Mouse (Mus musculus) limb, embryonic 12.5 days (tissue): Measurements from ENCODE around the gene Lingo1. TPM values are rescaled to one million over a fixed set of nuclear protein-coding genes. Genes with fewer than 3 reads are reported as not detected.
A peak's percentile ranks its signal among the peaks of the same experiment; 100 is the strongest.

ENCODE experiments used
- ATAC-seq: fragments of 200-750 bp; cut with Nextera tagmentation; 2 replicates; pipeline ENCODE4 v1.8.0; 2017; ENCODE audit warnings: low read depth, moderate TSS enrichment; ENCODE audit not compliant: insufficient number of reproducible peaks, insufficient read depth, low FRiP score, low TSS enrichment
- H3K27ac ChIP-seq: fragments of 300-500 bp; sonication (generic); 2 replicates; pipeline ENCODE4 v1.5.1; 2016; ENCODE audit warnings: mild to moderate bottlenecking, moderate library complexity
- H3K27me3 ChIP-seq: fragments of 300-500 bp; sonication (generic); 2 replicates; pipeline ENCODE4 v1.6.1; 2016; ENCODE audit warnings: mild to moderate bottlenecking, moderate library complexity
- H3K36me3 ChIP-seq: fragments of 300-500 bp; sonication (generic); 2 replicates; pipeline ENCODE4 v1.6.1; 2016; ENCODE audit warnings: mild to moderate bottlenecking, moderate library complexity
- H3K4me1 ChIP-seq: fragments of 300-500 bp; sonication (generic); replicated peaks from 2 replicates; pipeline ENCODE4 v1.6.1; 2016
- H3K4me2 ChIP-seq: fragments of 300-500 bp; sonication (generic); 2 replicates; pipeline ENCODE4 v1.6.1; 2016; ENCODE audit warnings: mild to moderate bottlenecking, moderate library complexity
- H3K4me3 ChIP-seq: fragments of 300-500 bp; sonication (generic); replicated peaks from 2 replicates; pipeline ENCODE4 v1.5.1; 2016; ENCODE audit warnings: mild to moderate bottlenecking
- H3K9ac ChIP-seq: fragments of 300-500 bp; sonication (generic); replicated peaks from 2 replicates; pipeline ENCODE4 v1.6.1; 2016; ENCODE audit warnings: mild to moderate bottlenecking, moderate library complexity
- H3K9me3 ChIP-seq: fragments of 300-500 bp; sonication (generic); 2 replicates; pipeline ENCODE4 v1.6.1; 2016; ENCODE audit warnings: mild to moderate bottlenecking, moderate library complexity
- WGBS: fragments of 180-500 bp; shearing (Covaris S2); methylation state at CpG from one replicate; pipeline ENCODE4 v1.1.7; 2016; 5-methylcytosine and 5-hydroxymethylcytosine counted together
- polyA plus RNA-seq: library from polyadenylated mRNA; unstranded; fragments of >200 nt; fragmentation: Nextera tagmentation; extraction: Ambion mirVana; gene quantifications from 2 replicates; pipeline ENCODE4 v1.2.1, GENCODE M21; 2016

Gene Lingo1
- polyA plus RNA-seq, 1 experiment from 2014 or later: 2.1 TPM

DNA sequence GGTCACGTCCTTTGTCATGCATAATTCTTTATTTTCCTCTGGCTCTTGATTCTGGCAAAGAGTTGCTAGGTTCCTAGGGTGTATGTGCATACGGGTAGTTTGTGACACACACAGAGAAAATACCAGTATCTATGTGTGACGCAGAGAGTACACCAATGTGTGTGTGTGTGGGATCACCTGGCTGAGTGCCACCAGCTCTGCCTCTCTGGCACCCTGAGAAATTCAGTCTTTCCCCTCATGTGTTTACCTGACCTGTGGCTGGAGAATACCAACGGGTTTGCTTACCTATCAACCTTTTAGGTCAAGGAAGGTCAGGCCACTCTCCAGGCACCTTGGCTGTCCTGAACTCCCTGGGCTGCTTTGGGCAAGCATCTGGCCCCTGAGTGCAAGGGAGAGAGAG is 169.0 kb downstream of the Lingo1 start:
- Histone ChIP-seq H3K9ac (no peak overlapping the region), H3K4me1 (peaks cover 21% of the 10 kb centered on the region), H3K36me3 (no peaks in the 10 kb centered on the region), H3K27me3 (peaks cover 37% of the 10 kb centered on the region), H3K27ac (no peak overlapping the region), H3K9me3 (no peaks in the 10 kb centered on the region), H3K4me2 (no peak overlapping the region), H3K4me3 (no peak overlapping the region)
- no peak for ATAC-seq
- WGBS: 61% methylated on average over 4 of the region's 4 CpGs

DNA sequence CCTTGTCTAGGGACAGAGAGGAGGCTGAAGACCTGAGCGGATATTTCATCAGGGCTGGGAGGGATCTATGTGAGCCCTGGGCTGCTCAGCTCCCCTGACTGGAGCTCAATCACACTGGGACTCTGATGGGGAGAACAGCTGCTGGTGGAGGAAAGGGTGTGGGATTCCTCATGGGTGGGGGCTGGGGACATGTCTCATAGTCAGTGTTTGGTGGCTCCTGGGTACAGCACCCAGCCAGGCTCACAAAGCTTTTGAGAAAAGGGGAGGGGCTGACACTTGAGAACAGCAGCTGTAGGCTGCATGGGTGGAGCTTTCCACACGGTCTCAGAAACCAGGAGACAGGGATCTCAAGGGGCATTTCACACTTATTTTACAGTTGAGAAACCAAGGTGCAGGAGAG is 171.3 kb downstream of the Lingo1 start:
- H3K27ac ChIP-seq: peak overlapping the region; percentile 35; the same call in 1 of the 2 replicates
- no peaks in the 10 kb centered on the region for H3K9me3 ChIP-seq
- H3K4me2 ChIP-seq: no peak overlapping the region
- H3K9ac ChIP-seq: no peak overlapping the region
- peak; percentile 61; the same call in 1 of the 2 replicates for ATAC-seq
- H3K36me3 ChIP-seq: 0 out of 2 replicates have a peak, but pooled peaks cover under 1% of the 10 kb centered on the region
- no peak overlapping the region for H3K4me3 ChIP-seq
- WGBS: 35% methylated on average over 2 of the region's 2 CpGs
- H3K4me1 ChIP-seq: peaks cover 27% of the 10 kb centered on the region
- peaks cover 56% of the 10 kb centered on the region for H3K27me3 ChIP-seq

DNA sequence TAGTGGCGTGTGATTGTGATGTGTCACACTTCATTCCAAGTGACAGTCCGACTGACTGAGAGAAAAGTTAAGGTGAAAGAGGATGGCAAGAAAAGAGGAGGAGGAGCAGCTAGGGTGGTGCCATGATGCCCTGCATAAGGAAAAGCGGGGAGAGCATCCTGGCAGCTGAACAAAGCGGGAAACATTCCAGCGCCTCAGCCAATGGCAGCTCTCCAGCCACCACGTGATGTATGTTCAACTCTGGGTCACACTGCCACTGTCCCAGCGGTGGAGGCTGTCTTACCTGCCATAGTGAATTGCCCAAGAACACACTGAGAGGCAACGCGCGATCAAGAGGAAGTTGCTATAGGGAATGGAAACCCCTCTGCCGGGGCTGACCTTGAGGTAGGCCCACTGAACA is 172.9 kb downstream of the Lingo1 start:
- Histone ChIP-seq H3K27me3 (peaks cover 69% of the 10 kb centered on the region), H3K4me1 (peaks cover 27% of the 10 kb centered on the region), H3K9ac (no peak overlapping the region), H3K4me3 (no peak overlapping the region), H3K27ac (no peak overlapping the region), H3K4me2 (no peak overlapping the region), H3K36me3 (0 out of 2 replicates have a peak, but pooled peaks cover 2% of the 10 kb centered on the region), H3K9me3 (no peaks in the 10 kb centered on the region)
- no peak for ATAC-seq
- WGBS: 88% methylated on average over 11 of the region's 11 CpGs

DNA sequence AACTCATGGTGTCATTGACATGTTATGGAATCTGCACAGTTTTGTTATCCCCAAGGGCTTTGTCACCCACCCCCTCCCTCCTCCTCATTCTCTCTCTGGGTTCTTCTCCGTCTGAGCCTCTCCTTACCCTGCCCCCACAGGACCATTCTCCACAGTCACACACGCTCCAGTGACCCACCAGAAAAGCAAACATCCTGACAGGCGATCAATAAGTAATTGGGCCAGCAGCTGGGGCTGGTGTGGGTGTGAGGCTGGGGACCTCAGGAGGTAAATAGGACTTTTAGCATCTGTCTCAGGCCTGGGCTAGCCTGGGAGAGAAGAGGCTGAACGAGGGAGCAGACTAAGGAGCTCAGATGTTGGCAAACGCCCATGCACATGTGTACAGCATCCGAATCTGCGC is 173.5 kb downstream of the Lingo1 start:
- H3K36me3 ChIP-seq: 0 out of 2 replicates have a peak, but pooled peaks cover 2% of the 10 kb centered on the region
- no peak overlapping the region for H3K4me2 ChIP-seq
- no peak overlapping the region for H3K4me3 ChIP-seq
- ATAC-seq: no peak
- WGBS: 80% methylated on average over 7 of the region's 7 CpGs
- peaks cover 27% of the 10 kb centered on the region for H3K4me1 ChIP-seq
- H3K9me3 ChIP-seq: no peaks in the 10 kb centered on the region
- H3K27ac ChIP-seq: no peak overlapping the region
- H3K27me3 ChIP-seq: peaks cover 71% of the 10 kb centered on the region
- no peak overlapping the region for H3K9ac ChIP-seq

DNA sequence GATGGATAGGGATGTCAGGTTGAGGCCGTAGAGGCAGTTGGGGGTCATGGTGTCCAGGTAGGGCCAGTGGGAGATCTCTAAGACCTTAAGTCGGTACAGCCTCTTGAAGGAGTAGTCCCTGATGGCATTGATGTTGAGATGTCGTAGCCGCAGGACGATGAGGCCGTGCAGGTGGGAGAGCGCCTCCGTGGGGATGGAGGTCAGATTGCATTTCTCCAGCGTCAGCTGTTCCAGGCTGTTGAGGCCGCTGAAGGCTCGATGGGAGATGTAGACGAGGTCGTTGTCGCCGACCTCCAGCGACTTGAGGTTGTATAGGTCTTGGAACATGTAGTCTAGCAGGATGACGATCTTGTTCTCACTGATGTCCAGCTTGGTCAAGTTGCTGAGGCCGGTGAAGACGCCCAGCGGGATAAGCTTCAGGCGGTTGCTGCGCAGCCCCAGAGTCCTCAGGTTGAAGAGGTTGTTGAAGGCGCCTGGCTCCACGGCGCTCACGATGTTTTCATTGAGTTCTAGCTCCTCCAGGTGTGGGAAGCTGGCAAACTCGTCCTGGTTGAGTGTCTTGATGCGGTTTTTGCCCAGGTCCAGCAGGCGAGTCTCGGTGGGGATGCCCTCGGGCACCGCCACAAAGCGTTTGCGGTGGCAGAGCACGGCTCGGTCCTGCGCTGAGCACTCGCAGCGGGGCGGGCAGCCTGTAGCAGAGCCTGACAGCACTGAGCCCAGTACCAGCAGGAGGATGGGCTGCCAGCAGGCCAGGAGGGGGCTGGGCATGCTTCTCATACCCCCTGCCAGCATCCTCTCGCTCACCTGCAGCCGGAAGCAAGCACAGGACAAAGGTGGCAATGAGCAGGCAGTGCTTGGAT is 175.5 kb downstream of the Lingo1 start:
- Histone ChIP-seq H3K36me3 (0 out of 2 replicates have a peak, but pooled peaks cover 2% of the 10 kb centered on the region), H3K4me2 (peak overlapping the region; percentile 36), H3K4me3 (no peak overlapping the region; the same call in 1 of the 2 replicates), H3K27ac (no peak overlapping the region), H3K27me3 (peaks cover 77% of the 10 kb centered on the region), H3K9ac (no peak overlapping the region), H3K4me1 (peaks cover 27% of the 10 kb centered on the region), H3K9me3 (no peaks in the 10 kb centered on the region)
- ATAC-seq: no peak
- WGBS: 23% methylated on average over 42 of the region's 42 CpGs

DNA sequence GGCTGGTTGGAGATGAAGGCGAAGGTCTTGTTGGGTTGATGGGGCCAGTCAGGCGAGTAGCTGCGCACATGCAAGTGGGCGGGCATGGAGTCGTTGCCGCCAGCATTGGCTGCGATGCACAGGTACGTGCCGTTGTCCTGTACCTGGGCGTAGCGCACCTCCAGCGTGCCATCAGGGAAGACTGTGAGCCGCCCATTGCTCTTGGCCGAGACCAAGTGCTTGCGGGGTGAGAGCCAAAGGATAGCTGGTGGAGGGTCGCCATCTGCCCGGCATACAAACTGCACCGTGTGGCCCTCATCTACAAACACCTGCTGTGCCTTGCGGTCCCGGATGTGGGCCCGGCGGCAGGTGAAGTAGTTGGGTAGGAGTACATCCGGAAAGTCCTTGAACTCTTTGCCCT is 176.6 kb downstream of the Lingo1 start:
- 0 out of 2 replicates have a peak, but pooled peaks cover 2% of the 10 kb centered on the region for H3K36me3 ChIP-seq
- no peak overlapping the region for H3K9ac ChIP-seq
- no peaks in the 10 kb centered on the region for H3K9me3 ChIP-seq
- no peak overlapping the region for H3K27ac ChIP-seq
- ATAC-seq: no peak
- 83% methylated on average over 23 of the region's 23 CpGs for WGBS
- H3K4me3 ChIP-seq: no peak overlapping the region
- H3K27me3 ChIP-seq: peaks cover 79% of the 10 kb centered on the region
- peaks cover 17% of the 10 kb centered on the region for H3K4me1 ChIP-seq
- no peak overlapping the region for H3K4me2 ChIP-seq

DNA sequence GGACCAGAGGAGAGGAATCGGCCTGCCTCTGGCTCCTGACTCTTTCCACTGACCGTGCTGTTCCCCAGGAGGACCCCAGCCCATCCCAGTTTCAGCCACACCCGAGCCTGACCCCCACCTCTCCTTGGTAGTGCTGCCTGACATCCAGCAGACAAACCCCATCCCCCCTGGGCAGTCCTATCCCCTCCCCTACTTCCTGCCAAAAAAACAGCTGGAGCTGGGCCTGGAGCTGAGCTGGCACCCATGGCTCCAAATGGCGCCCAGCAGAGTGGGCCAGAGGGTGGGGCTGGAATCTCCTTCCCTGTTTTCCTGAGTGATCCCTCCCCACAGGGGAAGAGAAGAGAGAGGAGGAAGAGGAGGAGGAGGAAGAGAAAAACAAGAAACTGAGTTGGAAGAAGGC is 177.6 kb downstream of the Lingo1 start:
- no peak for ATAC-seq
- H3K27me3 ChIP-seq: peaks cover 76% of the 10 kb centered on the region
- no peak overlapping the region for H3K9ac ChIP-seq
- H3K36me3 ChIP-seq: 0 out of 2 replicates have a peak, but pooled peaks cover 2% of the 10 kb centered on the region
- H3K4me1 ChIP-seq: peaks cover 7% of the 10 kb centered on the region
- no peak overlapping the region for H3K27ac ChIP-seq
- 81% methylated on average over 4 of the region's 4 CpGs for WGBS
- H3K4me3 ChIP-seq: no peak overlapping the region
- H3K9me3 ChIP-seq: no peaks in the 10 kb centered on the region
- H3K4me2 ChIP-seq: no peak overlapping the region

DNA sequence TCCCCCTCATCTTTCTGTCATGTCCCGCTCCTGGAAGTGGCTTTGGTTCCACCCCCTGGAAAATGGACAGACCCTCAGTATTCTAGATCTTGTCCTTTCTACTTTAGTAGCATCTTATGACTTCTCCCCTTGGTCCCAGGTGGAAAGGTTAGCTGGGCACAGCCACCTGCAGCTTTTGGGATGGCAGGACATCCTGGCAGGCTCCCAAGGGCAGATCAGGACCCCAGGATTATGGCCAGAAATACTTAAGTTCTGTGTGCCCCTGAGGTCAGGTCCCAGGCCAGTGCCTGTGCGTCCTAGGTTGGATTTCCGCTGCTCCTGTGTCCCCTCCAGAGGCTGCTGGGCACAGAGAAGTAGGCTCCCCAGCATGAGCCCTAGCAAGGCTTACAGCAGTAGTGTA is 180.2 kb downstream of the Lingo1 start:
- ATAC-seq: no peak
- WGBS: 78% methylated on average over 3 of the region's 3 CpGs
- H3K4me1 ChIP-seq: peaks cover 19% of the 10 kb centered on the region
- peaks cover 63% of the 10 kb centered on the region for H3K27me3 ChIP-seq
- no peak overlapping the region for H3K4me2 ChIP-seq
- H3K27ac ChIP-seq: no peak overlapping the region
- H3K9me3 ChIP-seq: no peaks in the 10 kb centered on the region
- 0 out of 2 replicates have a peak, but pooled peaks cover 2% of the 10 kb centered on the region for H3K36me3 ChIP-seq
- no peak overlapping the region for H3K9ac ChIP-seq
- H3K4me3 ChIP-seq: no peak overlapping the region

DNA sequence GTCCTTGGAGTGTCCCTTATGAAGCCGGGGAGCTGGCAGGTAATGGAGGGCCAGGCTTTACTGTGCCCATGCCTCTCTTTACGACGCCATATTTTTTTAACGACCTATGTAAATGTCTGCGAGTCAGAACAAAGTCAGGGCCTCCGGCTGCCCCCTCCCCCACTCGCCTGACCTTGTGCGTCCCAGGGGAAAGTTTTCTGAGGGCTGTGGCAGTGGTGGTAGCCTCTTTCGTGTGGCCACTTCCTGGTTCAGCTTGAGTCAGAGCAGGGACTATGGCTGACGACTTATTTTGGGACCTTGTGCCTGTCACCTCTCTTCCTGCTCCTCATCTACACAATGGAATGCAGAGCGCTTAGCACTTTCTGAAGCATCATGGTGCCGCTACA is 183.5 kb downstream of the Lingo1 start:
- Histone ChIP-seq H3K4me1 (peaks cover 34% of the 10 kb centered on the region), H3K27me3 (peaks cover 69% of the 10 kb centered on the region), H3K4me2 (peak overlapping the region; percentile 13; the same call in 1 of the 2 replicates), H3K27ac (no peak overlapping the region), H3K9me3 (no peaks in the 10 kb centered on the region), H3K9ac (no peak overlapping the region), H3K36me3 (no peaks in the 10 kb centered on the region), H3K4me3 (no peak overlapping the region)
- 15% methylated on average over 12 of the region's 12 CpGs for WGBS
- no peak for ATAC-seq

DNA sequence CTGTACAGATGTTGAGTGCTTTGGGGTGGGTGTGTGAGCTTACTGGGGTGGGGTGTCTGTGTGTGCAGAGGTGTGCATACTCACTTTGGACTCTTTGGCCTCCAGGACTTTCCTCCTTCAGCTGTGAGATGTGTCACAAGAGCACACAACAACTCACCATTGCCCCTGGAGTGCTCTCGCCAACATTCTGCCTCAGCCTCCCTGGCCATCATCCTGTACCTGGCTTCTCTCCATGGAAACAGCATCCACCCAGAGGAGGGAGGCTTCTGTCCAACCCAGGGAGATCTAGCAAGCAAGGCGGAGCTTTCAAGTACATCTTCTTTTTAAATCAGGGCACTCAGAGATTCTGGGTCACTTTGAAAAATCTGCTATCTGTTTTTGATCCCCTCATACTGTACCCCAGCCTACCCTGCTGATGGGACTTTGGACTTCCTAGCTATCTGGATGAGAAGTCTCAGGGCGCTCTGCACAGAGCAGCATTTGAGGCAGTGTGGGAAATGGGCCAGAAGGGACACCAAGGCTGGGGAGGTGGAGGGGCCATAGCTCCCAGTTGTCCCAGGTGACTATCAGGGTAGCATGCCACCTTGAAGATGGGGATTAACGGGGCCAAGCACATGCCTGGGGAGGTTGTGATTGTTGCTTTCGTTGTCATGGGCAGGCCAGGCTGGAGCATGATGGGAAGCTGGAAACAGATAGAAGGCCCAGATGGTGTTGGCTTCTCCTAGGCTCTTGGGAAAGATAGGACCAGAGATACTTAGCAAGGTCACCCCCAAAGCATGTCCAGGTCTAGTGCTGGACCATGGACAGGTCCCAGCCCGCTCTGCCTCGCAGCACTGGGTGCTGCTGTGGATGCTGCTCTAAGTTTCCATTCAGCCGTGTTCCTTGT is 184.1 kb downstream of the Lingo1 start:
- 73% methylated on average over 8 of the region's 8 CpGs for WGBS
- no peak overlapping the region for H3K27ac ChIP-seq
- no peak for ATAC-seq
- peaks cover 72% of the 10 kb centered on the region for H3K27me3 ChIP-seq
- H3K4me1 ChIP-seq: peaks cover 34% of the 10 kb centered on the region
- H3K36me3 ChIP-seq: no peaks in the 10 kb centered on the region
- no peaks in the 10 kb centered on the region for H3K9me3 ChIP-seq
- peak overlapping the region; percentile 13; the same call in 1 of the 2 replicates for H3K4me2 ChIP-seq
- no peak overlapping the region for H3K4me3 ChIP-seq
- no peak overlapping the region for H3K9ac ChIP-seq

DNA sequence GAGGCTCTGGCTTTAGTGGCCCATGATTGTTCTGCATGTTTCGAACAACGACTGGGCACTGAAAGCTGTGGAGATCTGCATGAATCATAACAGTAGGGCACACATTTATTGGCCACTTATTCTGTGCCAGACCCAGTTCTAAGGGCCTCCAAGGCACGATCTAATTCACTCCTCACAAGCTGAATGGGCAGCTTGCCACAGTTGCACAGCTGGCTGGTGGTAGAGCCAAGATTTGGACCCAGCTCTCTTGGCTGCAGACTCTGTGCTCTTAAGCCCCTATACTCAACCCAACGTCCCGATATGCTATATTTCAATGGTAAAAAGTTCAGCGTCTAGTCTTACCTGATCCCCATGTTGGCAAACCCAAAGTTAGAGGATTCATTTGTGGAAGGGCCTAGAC is 185.3 kb downstream of the Lingo1 start:
- ATAC-seq: no peak
- Histone ChIP-seq H3K9me3 (no peaks in the 10 kb centered on the region), H3K4me1 (peaks cover 34% of the 10 kb centered on the region), H3K36me3 (no peaks in the 10 kb centered on the region), H3K9ac (no peak overlapping the region), H3K27me3 (peaks cover 66% of the 10 kb centered on the region), H3K4me3 (no peak overlapping the region), H3K27ac (no peak overlapping the region), H3K4me2 (no peak overlapping the region)
- 80% methylated on average over 6 of the region's 6 CpGs for WGBS
